Mouse (Mus musculus) MEL (cell line): ENCODE measurements around the gene Gm3476.
"Not testable (repeated sequence)": the region's sequence is repeated elsewhere in the genome, so short reads cannot be mapped to it uniquely, and the experiment has no call there.

Experiments used
- CHD1 ChIP-seq: IDR thresholded peaks from 2 replicates; pipeline ENCODE4 v1.6.1; 2012; ENCODE audit warnings: low read depth, mild to moderate bottlenecking, inconsistent platforms, low read length, improper control_type of control experiment
- CTCF ChIP-seq, 3 experiments: IDR thresholded peaks in 2 of 3; conservative IDR thresholded peaks in 1 of 3; 2 replicates each; pipeline ENCODE4 v1.5.1; 2011 to 2012; ENCODE audit warnings: low read length in 3 of 3, low read depth in 2 of 3, mild to moderate bottlenecking in 2 of 3, improper control_type of control experiment in 1 of 3, inconsistent platforms in 1 of 3, mixed read lengths in 1 of 3, moderate library complexity in 1 of 3; ENCODE audit not compliant: control insufficient read depth in 1 of 3, insufficient read depth in 1 of 3, poor library complexity in 1 of 3, severe bottlenecking in 1 of 3
- E2F4 ChIP-seq: IDR thresholded peaks from 2 replicates; pipeline ENCODE4 v1.6.1; 2011; ENCODE audit warnings: low read depth, low read length, improper control_type of control experiment, borderline replicate concordance
- ETS1 ChIP-seq: IDR thresholded peaks from 2 replicates; pipeline ENCODE4 v1.6.1; 2012; ENCODE audit warnings: low read depth, mild to moderate bottlenecking, inconsistent platforms, low read length, improper control_type of control experiment, moderate library complexity
- GABPA ChIP-seq: IDR thresholded peaks from 2 replicates; pipeline ENCODE4 v1.6.1; 2012; ENCODE audit warnings: low read depth, mild to moderate bottlenecking, inconsistent platforms, low read length, improper control_type of control experiment, moderate library complexity
- GATA1 ChIP-seq: IDR thresholded peaks from 2 replicates; pipeline ENCODE4 v1.6.1; 2011; ENCODE audit warnings: low read depth, low read length, improper control_type of control experiment
- MAFK ChIP-seq: IDR thresholded peaks from 2 replicates; pipeline ENCODE4 v1.6.1; 2011; ENCODE audit warnings: low read depth, mild to moderate bottlenecking, low read length, improper control_type of control experiment, borderline replicate concordance
- MEF2A ChIP-seq: IDR thresholded peaks from 2 replicates; pipeline ENCODE4 v1.6.1; 2014; ENCODE audit warnings: low read depth, mild to moderate bottlenecking, inconsistent platforms, low read length, improper control_type of control experiment; ENCODE audit not compliant: poor library complexity, insufficient replicate concordance, severe bottlenecking; ENCODE audit errors: extremely low read depth
- POLR2A ChIP-seq, 2 experiments: IDR thresholded peaks; 2 replicates each; pipeline ENCODE4 v1.6.1; 2011 to 2012; ENCODE audit warnings: low read length in 2 of 2, mild to moderate bottlenecking in 2 of 2, control low read depth in 1 of 2, improper control_type of control experiment in 1 of 2, low read depth in 1 of 2, moderate library complexity in 1 of 2; ENCODE audit not compliant: control insufficient read depth in 1 of 2, insufficient read depth in 1 of 2, poor library complexity in 1 of 2
- POLR2AphosphoS5 ChIP-seq: IDR thresholded peaks from 2 replicates; pipeline ENCODE4 v1.6.1; 2012; ENCODE audit warnings: low read depth, borderline replicate concordance, mild to moderate bottlenecking, inconsistent platforms, low read length, moderate library complexity, mixed read lengths
- RAD21 ChIP-seq: IDR thresholded peaks from 2 replicates; pipeline ENCODE4 v1.6.1; 2011; ENCODE audit warnings: mild to moderate bottlenecking, low read depth, low read length, improper control_type of control experiment
- UBTF ChIP-seq: IDR thresholded peaks from 2 replicates; pipeline ENCODE4 v1.6.1; 2012; ENCODE audit warnings: low read depth, mild to moderate bottlenecking, inconsistent platforms, low read length, improper control_type of control experiment, moderate library complexity, borderline replicate concordance; ENCODE audit not compliant: insufficient read depth
- USF1 ChIP-seq: IDR thresholded peaks from 2 replicates; pipeline ENCODE4 v1.6.1; 2014; ENCODE audit warnings: low read depth, mild to moderate bottlenecking, inconsistent platforms, low read length, improper control_type of control experiment, moderate library complexity
- ZKSCAN1 ChIP-seq: IDR thresholded peaks from 2 replicates; pipeline ENCODE4 v1.6.1; 2012; ENCODE audit warnings: low read depth, mild to moderate bottlenecking, inconsistent platforms, low read length, improper control_type of control experiment, moderate library complexity

DNA sequence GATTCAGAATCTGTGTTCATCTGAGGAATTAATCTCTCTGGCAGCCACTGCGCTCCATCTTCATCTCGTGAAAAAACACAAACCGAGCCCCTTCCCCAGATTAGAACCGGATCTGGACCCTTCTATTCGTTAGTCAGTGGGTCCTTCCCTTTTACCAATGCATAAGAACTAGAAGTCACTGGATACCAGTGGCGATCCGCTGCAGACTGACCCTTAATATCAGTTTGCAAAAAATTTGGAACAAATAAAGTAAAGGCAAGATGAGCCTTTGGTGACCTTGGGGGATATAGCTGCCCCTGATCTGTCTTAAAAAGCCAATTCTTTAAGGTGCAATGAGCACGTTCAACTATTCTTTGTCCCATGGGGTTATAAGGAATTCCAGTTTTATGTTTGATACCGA is 37.9 kb upstream of the Gm3476 start:
- not testable (repeated sequence) for TF ChIP-seq MEF2A; POLR2A (IDR thresholded peaks at IDR 0.05; ENCODE audit: control insufficient read depth in 1 of 2, insufficient read depth in 1 of 2, low read depth in 1 of 2, low read length in 2 of 2, poor library complexity in 1 of 2); CTCF (IDR thresholded peaks at IDR 0.05 in 2 of 3, conservative IDR thresholded peaks at IDR 0.05 in 1 of 3; ENCODE audit: control insufficient read depth in 1 of 3, insufficient read depth in 1 of 3, low read depth in 2 of 3, low read length in 3 of 3, poor library complexity in 1 of 3, severe bottlenecking in 1 of 3); GABPA; ZKSCAN1; E2F4; ETS1; POLR2AphosphoS5; GATA1; UBTF; MAFK; USF1; CHD1; RAD21
